Mouse (Mus musculus): ENCODE results near the gene Arhgap10.

DNA sequence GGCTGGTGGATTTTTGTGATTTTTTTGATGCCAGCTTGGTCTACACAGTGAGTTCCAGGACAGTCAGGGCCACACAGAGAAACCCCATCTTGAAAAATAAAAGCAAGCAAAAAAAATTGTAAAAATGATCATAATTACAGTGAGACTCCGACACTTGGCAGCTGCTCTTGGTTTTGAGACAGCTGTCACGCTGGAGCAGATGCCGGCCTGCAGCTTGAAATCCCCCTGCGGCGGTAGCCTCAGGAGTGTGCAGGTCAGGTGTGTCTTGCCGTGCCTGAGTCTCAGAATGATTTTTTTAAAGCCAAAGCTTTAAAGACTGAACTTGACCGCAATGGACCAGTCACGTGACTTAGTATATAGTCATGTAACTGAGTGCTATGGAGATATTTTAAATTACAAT, 8.4 kb upstream of the Arhgap10 start:
- TF ChIP-seq MYOD1 (IDR thresholded peaks at IDR 0.05; ENCODE audit: control insufficient read depth, insufficient read length, low read depth) = no peak
- no peak for TF ChIP-seq MAX (IDR thresholded peaks at IDR 0.05)
- TF ChIP-seq CTCF (IDR thresholded peaks at IDR 0.05; ENCODE audit: control insufficient read depth, insufficient read depth, insufficient read length) = no peak
- TF ChIP-seq CEBPB (IDR thresholded peaks at IDR 0.05; ENCODE audit: low read depth) = no peak
- TF ChIP-seq MYOG (IDR thresholded peaks at IDR 0.05; ENCODE audit: control insufficient read depth, extremely low read depth, insufficient read length) = no peak
- no peak for TF ChIP-seq USF1 (IDR thresholded peaks at IDR 0.05; ENCODE audit: low read depth)
